Mouse (Mus musculus) midbrain, embryonic 13.5 days (tissue): ENCODE data around the gene S100a2. TPM values are rescaled to one million over a fixed set of nuclear protein-coding genes. Genes with fewer than 3 reads are reported as not detected.
A peak's percentile ranks its signal among the peaks of the same experiment; 100 is the strongest.

Experiments
- ATAC-seq: fragments of 200-750 bp; cut with Nextera tagmentation; 2 replicates; pipeline ENCODE4 v1.8.0; 2017; ENCODE audit warnings: mild to moderate bottlenecking, moderate TSS enrichment, moderate library complexity
- H3K27ac ChIP-seq: fragments of 300-500 bp; sonication (generic); 2 replicates; pipeline ENCODE4 v1.5.1; 2015; ENCODE audit warnings: inconsistent platforms, mild to moderate bottlenecking, moderate library complexity
- H3K27me3 ChIP-seq: fragments of 300-500 bp; sonication (generic); 2 replicates; pipeline ENCODE4 v1.6.1; 2015; ENCODE audit warnings: mild to moderate bottlenecking, inconsistent platforms
- H3K36me3 ChIP-seq: fragments of 300-500 bp; sonication (generic); 2 replicates; pipeline ENCODE4 v1.6.1; 2015; ENCODE audit warnings: mild to moderate bottlenecking, inconsistent platforms
- H3K4me1 ChIP-seq: fragments of 300-500 bp; sonication (generic); replicated peaks from 2 replicates; pipeline ENCODE4 v1.6.1; 2015; ENCODE audit warnings: inconsistent platforms
- H3K4me2 ChIP-seq: fragments of 300-500 bp; sonication (generic); replicated peaks from 2 replicates; pipeline ENCODE4 v1.6.1; 2015; ENCODE audit warnings: moderate library complexity, mild to moderate bottlenecking, inconsistent platforms
- H3K4me3 ChIP-seq: fragments of 300-500 bp; sonication (generic); replicated peaks from 2 replicates; pipeline ENCODE4 v1.5.1; 2015; ENCODE audit warnings: mild to moderate bottlenecking, inconsistent platforms
- H3K9ac ChIP-seq: fragments of 300-500 bp; sonication (generic); replicated peaks from 2 replicates; pipeline ENCODE4 v1.6.1; 2015; ENCODE audit warnings: mild to moderate bottlenecking, inconsistent platforms
- H3K9me3 ChIP-seq: fragments of 300-500 bp; sonication (generic); 2 replicates; pipeline ENCODE4 v1.6.1; 2016; ENCODE audit warnings: mild to moderate bottlenecking, inconsistent platforms
- WGBS: fragments of 180-500 bp; shearing (Covaris S2); methylation state at CpG from one replicate; pipeline ENCODE4 v1.1.7; 2015; 5-methylcytosine and 5-hydroxymethylcytosine counted together
- polyA plus RNA-seq: library from polyadenylated mRNA; unstranded; fragments of >200 nt; fragmentation: Nextera tagmentation; extraction: Ambion mirVana; gene quantifications from 2 replicates; pipeline ENCODE4 v1.2.1, GENCODE M21; 2015

The S100a2 gene
- polyA plus RNA-seq: not detected in 2 replicates

DNA sequence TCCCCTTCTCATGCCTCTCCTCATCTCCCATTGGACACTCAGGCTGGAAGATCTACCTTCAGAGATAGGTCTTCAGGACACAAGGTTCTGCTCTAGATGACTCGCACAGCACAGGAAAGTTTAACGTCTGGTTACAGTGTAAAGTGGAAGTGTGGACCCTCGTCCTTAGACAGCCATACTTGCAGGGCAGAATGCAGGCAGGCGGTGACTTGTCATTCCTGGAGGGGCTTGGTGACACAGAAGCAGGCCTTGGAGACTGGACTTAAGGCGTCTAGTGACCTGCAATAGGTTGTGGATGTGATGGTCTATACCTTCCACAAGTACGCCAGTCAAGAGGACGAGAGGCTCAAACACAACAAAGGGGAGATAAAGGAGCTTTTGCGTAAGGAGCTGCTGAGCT lies at the start of gene S100a2:
TSS of gene S100a2 (plus strand) at position 301 of the 400 bp plus-strand sequence.
- ATAC-seq: no peak
- no peak within 1 kb of the TSS for H3K27ac ChIP-seq
- no peak within 1 kb of the TSS for H3K4me3 ChIP-seq
- WGBS: 86% methylated on average over 8 of the region's 8 CpGs
- no peaks in the 10 kb centered on the region for H3K36me3 ChIP-seq
- H3K4me2 ChIP-seq: no peak within 1 kb of the TSS
- no peaks in the 10 kb centered on the region for H3K4me1 ChIP-seq
- no peak within 1 kb of the TSS for H3K9ac ChIP-seq
- no peaks in the 10 kb centered on the region for H3K9me3 ChIP-seq
- H3K27me3 ChIP-seq: no peaks in the 10 kb centered on the region

DNA sequence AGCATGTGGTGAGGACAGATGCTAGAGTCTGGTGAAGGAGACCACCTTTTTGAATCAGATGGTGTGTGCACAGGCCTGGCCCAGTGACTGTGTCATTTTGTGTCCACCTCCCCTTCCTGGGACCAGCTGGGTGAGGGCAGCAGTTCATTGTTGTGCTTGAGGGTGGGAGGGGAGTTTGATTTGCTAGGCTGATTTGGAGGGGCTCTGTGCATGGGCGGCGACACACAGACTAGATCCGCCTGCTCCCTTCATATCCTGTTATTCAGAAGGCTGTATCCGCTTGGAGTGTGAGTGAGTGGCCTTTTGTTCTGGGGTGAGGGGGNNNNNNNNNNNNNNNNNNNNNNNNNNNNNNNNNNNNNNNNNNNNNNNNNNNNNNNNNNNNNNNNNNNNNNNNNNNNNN lies 49.1 kb upstream of the S100a2 start:
- Histone ChIP-seq H3K27me3 (no peaks in the 10 kb centered on the region), H3K9me3 (no peaks in the 10 kb centered on the region), H3K4me2 (peak overlapping the region; percentile 20), H3K4me1 (peaks cover 13% of the 10 kb centered on the region), H3K9ac (peak overlapping the region; percentile 11; the same call in 1 of the 2 replicates), H3K27ac (0 out of 2 replicates have a peak overlapping the region, but pooled peaks have one; percentile 39), H3K36me3 (no peaks in the 10 kb centered on the region), H3K4me3 (no peak overlapping the region)
- peak; percentile 76 for ATAC-seq
- WGBS: 16% methylated on average over 4 of the region's 4 CpGs

DNA sequence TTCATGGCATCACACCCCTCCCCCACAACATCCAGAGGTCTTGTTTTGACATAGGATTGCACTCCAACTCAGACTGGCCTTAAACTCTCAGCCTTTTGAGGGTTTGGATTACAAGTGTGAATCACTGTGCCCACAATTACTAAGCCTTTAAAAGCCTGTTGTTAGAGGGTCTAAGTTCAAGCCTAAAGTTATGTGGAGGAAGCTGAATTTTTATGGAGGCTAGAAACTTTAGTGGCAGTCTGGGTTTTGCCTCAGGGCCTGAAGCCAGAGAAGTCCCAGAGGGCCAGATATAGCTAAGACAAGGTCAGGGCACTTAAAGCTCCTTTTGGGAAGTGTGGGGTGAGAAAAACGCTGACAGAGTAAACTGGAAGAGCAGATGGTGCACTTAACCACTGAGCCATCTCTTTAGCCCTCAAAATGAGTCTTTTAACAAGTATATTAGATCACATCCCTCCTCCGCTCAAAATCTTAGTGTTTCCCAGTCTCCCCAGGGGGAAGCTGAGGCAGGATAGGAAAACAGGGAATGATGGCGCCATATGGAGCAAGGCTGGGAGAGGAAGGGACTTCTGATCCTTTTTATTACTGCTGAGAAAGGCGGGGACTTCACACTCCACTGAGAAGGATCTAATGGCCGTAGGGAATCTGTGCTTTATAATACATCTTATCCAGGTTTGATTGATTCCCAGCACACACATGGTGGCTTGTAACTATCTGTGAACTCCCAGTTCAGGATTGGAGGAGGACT lies 40.2 kb upstream of the S100a2 start:
- H3K27ac ChIP-seq: no peak overlapping the region
- H3K9ac ChIP-seq: no peak overlapping the region
- H3K4me1 ChIP-seq: no peaks in the 10 kb centered on the region
- no peaks in the 10 kb centered on the region for H3K27me3 ChIP-seq
- H3K4me2 ChIP-seq: no peak overlapping the region
- no peak overlapping the region for H3K4me3 ChIP-seq
- no peak for ATAC-seq
- WGBS: 63% methylated on average over 5 of the region's 5 CpGs
- no peaks in the 10 kb centered on the region for H3K9me3 ChIP-seq
- H3K36me3 ChIP-seq: no peaks in the 10 kb centered on the region

DNA sequence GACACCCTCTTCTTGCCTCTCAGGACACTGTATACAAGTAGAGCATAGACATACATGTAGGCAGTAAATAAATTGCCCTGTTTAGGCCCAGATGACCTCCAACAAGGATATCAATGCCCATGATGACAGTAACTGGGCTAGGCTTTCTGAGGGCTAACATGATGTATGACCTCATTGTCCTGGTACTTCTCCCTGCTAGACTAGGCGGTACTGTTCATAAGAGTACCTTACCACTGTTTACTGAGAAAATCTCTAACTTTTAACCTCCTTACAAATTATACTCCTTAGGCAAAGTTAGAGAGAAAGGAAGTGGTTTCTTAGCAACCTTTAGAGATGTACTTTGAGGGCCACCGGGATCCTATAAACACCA lies 39.6 kb upstream of the S100a2 start:
- Histone ChIP-seq H3K27ac (no peak overlapping the region), H3K4me2 (no peak overlapping the region), H3K9ac (no peak overlapping the region), H3K36me3 (no peaks in the 10 kb centered on the region), H3K4me1 (no peaks in the 10 kb centered on the region), H3K4me3 (no peak overlapping the region), H3K27me3 (no peaks in the 10 kb centered on the region), H3K9me3 (no peaks in the 10 kb centered on the region)
- WGBS: 90% methylated on average over 2 of the region's 2 CpGs
- ATAC-seq: no peak

DNA sequence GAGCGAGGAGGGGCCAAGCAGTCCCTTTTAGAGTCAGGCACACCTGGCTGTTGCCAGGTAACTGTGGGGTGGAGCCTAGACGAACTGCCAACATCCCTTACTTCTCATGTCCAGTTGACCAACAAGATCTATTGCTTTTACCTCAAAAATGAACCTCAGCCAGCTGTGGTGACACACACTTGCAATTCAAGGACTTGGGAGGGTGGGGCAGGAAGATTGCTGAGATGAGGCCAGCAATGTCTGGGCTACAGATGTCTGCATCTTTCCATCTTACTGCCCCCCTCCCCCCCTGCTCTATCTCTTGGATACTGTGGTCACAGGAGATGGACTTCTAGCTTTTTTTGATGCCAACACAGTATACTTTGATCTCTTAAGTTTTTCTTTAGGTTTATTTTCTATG lies 37.8 kb upstream of the S100a2 start:
- no peak for ATAC-seq
- Histone ChIP-seq H3K27me3 (no peaks in the 10 kb centered on the region), H3K4me3 (no peak overlapping the region), H3K36me3 (no peaks in the 10 kb centered on the region), H3K4me1 (peaks cover 4% of the 10 kb centered on the region; the same call in 1 of the 2 replicates), H3K9ac (no peak overlapping the region), H3K4me2 (no peak overlapping the region), H3K27ac (no peak overlapping the region), H3K9me3 (no peaks in the 10 kb centered on the region)
- WGBS: 86% methylated on average over 2 of the region's 2 CpGs

DNA sequence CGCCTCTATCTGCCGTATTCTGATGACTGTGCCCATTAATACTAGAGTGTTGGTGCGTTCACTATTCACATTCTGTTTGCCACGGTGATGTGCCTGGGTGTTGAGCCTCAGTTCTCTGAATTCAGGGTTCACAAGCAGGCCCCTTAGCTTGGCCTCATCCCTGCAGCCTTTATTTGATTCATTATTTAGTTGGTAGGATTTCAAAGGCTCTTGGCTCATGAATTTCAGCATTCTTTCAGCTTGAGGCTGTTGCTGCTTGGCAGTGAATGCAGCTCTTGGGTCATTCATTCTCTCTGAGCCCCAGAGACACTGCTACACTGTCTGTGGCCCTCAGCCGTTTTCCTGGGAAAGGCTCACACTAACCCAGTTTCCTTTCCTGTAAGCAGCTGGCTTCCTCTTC lies 34.1 kb upstream of the S100a2 start:
- Histone ChIP-seq H3K36me3 (no peaks in the 10 kb centered on the region), H3K4me2 (no peak overlapping the region), H3K27me3 (no peaks in the 10 kb centered on the region), H3K27ac (no peak overlapping the region), H3K9ac (no peak overlapping the region), H3K9me3 (no peaks in the 10 kb centered on the region), H3K4me3 (no peak overlapping the region), H3K4me1 (peaks cover 4% of the 10 kb centered on the region; the same call in 1 of the 2 replicates)
- ATAC-seq: peak; percentile 80
- WGBS: 29% methylated on average over 5 of the region's 5 CpGs

DNA sequence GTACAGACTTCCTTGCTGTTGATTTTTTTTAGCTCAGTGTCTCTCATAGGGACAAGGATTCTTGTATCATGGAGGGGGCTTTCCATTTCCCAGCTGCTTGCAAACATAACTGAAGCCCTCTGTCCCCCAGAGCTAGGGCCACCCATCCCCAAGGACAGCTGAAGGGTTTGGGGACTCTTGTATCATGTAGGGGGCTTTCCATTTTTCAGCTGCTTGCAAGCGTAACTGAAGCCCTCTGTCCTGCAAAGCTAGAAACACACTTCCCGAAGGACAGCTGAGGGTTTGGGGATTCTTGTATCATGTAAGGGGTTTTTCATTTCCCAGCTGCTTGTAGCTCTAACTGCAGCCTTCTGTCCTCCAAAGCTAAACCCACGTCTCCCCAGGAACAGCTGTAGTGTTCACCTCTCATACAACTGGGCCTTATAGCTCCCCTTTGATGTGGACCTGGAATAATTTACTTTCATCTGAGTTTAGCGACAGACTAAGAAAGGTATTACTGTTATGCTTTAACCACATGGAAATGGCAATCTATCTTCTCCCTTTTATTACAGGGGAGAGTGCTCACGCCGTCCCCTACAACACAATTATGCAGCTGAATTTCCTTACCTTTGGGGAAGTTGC lies 29.9 kb upstream of the S100a2 start, which contains the start of gene S100a3:
TSS of gene S100a3 (plus strand) at position 571 of the 621 bp plus-strand sequence.
- no peaks in the 10 kb centered on the region for H3K9me3 ChIP-seq
- no peaks in the 10 kb centered on the region for H3K27me3 ChIP-seq
- no peak within 1 kb of the TSS for H3K4me3 ChIP-seq
- 89% methylated on average over 6 of the region's 6 CpGs for WGBS
- H3K27ac ChIP-seq: no peak within 1 kb of the TSS
- H3K9ac ChIP-seq: no peak within 1 kb of the TSS
- peaks cover 4% of the 10 kb centered on the region; the same call in 1 of the 2 replicates for H3K4me1 ChIP-seq
- no peak for ATAC-seq
- H3K4me2 ChIP-seq: no peak within 1 kb of the TSS
- H3K36me3 ChIP-seq: no peaks in the 10 kb centered on the region

DNA sequence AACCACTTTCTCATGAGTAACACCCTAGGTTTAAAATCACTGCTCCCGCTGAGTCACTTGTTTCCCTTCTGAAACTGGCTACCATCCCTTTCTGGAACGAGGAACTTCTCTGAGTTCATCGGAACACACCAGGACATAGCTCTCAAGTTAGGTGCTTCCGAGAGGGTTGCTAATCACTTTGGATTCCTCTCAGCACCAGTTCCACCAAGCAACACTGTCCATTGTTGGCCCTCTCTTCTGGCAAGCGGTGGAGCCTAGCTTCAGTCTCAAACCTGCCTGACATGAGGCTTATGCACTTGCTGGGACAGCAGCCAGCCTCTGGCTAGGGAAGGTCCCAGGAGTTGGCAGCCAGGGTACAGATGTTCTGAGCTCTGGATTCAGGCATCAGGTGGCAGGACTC lies 15.4 kb upstream of the S100a2 start:
- H3K27me3 ChIP-seq: no peaks in the 10 kb centered on the region
- H3K9ac ChIP-seq: no peak overlapping the region
- WGBS: 83% methylated on average over 5 of the region's 5 CpGs
- no peaks in the 10 kb centered on the region for H3K36me3 ChIP-seq
- no peaks in the 10 kb centered on the region for H3K9me3 ChIP-seq
- H3K4me3 ChIP-seq: no peak overlapping the region
- H3K4me2 ChIP-seq: no peak overlapping the region
- no peaks in the 10 kb centered on the region for H3K4me1 ChIP-seq
- no peak for ATAC-seq
- no peak overlapping the region for H3K27ac ChIP-seq

DNA sequence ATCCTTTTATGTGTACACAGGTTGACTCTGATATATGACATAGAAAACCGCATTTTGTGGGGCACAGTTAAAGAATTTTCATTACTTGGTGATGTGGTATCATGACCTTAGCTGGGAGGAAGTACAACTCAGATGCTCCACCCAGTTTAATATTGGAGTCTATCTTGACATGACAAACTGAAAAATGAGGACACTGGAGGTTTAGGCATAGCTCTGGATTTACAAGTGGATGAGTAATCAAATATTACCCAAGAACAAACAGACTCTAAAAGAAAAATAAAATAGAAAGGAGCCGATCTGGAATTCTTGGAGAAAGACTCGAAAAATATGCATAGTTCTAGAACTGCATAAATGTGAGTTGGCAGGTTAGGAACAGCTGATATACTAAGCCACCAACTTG lies 14.7 kb upstream of the S100a2 start:
- no peaks in the 10 kb centered on the region for H3K27me3 ChIP-seq
- H3K9ac ChIP-seq: no peak overlapping the region
- H3K4me2 ChIP-seq: no peak overlapping the region
- H3K9me3 ChIP-seq: no peaks in the 10 kb centered on the region
- 93% methylated on average over 3 of the region's 3 CpGs for WGBS
- no peak overlapping the region for H3K4me3 ChIP-seq
- H3K36me3 ChIP-seq: no peaks in the 10 kb centered on the region
- no peak for ATAC-seq
- H3K27ac ChIP-seq: no peak overlapping the region
- H3K4me1 ChIP-seq: no peaks in the 10 kb centered on the region

DNA sequence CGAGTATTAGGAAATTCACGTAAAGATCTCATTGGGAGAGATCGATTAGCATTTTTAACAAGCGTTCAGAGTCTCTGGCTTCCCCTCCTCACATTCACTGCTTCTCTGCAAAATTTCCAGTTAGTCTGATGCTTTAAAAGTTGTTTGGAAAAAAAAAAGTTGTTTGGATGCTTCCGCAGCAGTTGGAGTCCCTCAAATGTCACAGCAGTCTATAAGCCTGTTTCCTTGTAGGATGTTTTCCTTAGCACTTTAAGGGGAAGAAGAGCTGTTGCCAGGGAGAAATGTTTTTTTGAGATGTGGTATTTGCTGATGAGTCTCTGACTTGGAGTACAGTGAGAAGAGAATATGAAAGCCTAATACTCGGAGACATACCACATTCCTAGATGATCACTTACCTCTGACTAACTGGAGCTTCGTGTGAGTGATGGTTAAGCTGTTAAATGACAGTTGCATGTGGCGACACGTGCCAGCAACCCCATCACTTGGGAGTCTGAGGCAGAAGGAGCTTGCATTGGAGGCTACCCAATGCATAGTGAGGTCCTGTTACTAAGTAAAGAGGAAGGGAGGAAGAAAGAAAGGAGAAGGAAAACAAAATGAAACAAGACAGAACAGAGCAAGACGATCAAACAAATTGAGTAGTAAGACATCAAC lies 13.6 kb upstream of the S100a2 start:
- Histone ChIP-seq H3K27ac (no peak overlapping the region), H3K4me3 (no peak overlapping the region), H3K27me3 (no peaks in the 10 kb centered on the region), H3K9ac (no peak overlapping the region), H3K4me2 (no peak overlapping the region), H3K9me3 (no peaks in the 10 kb centered on the region), H3K4me1 (no peaks in the 10 kb centered on the region), H3K36me3 (no peaks in the 10 kb centered on the region)
- ATAC-seq: no peak
- 74% methylated on average over 10 of the region's 10 CpGs for WGBS

DNA sequence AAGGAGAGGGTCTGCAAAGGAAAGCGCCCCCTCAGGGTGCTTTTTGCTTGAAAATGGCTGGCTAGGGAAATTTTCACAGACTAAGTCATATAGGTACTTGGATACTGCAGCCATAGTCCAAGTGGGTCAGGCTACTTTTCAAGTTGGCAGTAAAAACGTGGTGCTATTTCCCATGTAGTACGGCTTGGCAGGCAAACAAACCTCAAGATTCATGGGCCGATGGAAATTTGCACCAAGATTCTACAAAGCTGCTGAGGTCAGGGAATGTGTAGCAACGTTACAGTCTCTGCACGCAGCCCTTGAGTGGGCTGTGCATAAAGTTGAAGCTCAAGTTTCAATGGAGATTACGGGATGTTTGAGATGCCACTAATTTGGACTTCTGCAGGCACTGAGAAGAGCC lies 10.6 kb upstream of the S100a2 start:
- no peak overlapping the region for H3K9ac ChIP-seq
- H3K27me3 ChIP-seq: no peaks in the 10 kb centered on the region
- no peaks in the 10 kb centered on the region for H3K9me3 ChIP-seq
- no peak overlapping the region for H3K27ac ChIP-seq
- H3K36me3 ChIP-seq: no peaks in the 10 kb centered on the region
- H3K4me2 ChIP-seq: no peak overlapping the region
- no peak for ATAC-seq
- H3K4me1 ChIP-seq: no peaks in the 10 kb centered on the region; the same call in 1 of the 2 replicates
- H3K4me3 ChIP-seq: no peak overlapping the region
- WGBS: 85% methylated on average over 7 of the region's 7 CpGs

DNA sequence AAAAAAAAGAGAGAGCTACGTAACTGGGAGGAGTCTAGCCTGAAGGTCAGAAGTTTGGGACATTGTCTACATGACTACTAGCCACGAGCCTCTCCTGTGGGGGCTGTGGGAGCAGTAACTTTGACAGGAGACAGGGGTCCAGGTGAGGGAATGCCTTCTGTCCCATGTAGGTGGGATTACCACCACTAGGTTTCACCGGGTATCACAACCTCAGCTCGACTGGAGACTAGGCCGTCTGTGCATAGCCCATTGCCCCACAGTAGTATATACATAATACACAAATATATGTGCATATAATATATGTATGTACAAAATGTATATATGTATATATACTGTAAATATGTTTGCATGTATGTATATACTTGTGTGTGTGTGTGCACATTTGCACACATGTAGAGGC lies 8.9 kb upstream of the S100a2 start:
- Histone ChIP-seq H3K4me1 (no peaks in the 10 kb centered on the region; the same call in 1 of the 2 replicates), H3K9ac (no peak overlapping the region), H3K27ac (no peak overlapping the region), H3K9me3 (no peaks in the 10 kb centered on the region), H3K27me3 (no peaks in the 10 kb centered on the region), H3K4me2 (no peak overlapping the region), H3K4me3 (no peak overlapping the region), H3K36me3 (no peaks in the 10 kb centered on the region)
- 94% methylated on average over 5 of the region's 5 CpGs for WGBS
- no peak for ATAC-seq
